In genomic region chr13:106929201-106929600, GRCm38 (mm10) we compare ENCODE assay signal across 16 mouse cellular contexts. TPM values are rescaled to one million over a fixed set of nuclear protein-coding genes. Genes with fewer than 3 reads are reported as not detected.
DNase-seq lines count a peak whose midpoint lies in the region; ATAC-seq and TF ChIP-seq lines count a peak whose summit lies in the region.
"Had no signal": no experiment of that assay in that cellular context is flagged by ENCODE, and none has a peak within 500 bp of the region (broad histone marks: within the 10 kb centered on the region; RNA-seq: fewer than 3 reads in every experiment).

No protein-coding gene starts in this region.

- no peaks in the 10 kb centered on the region for H3K4me1 ChIP-seq in lung, embryonic 14.5 days (ENCODE audit: insufficient read depth)
- H3K4me1 ChIP-seq in lung, postnatal 0 days (ENCODE audit: insufficient read depth, low read depth, low read length) = no peaks in the 10 kb centered on the region
- H3K4me1 ChIP-seq: embryonic facial prominence, embryonic 12.5 days; heart, embryonic 10.5 days; limb, embryonic 10.5 days; midbrain, embryonic 10.5 days had no signal

- DNase-seq in gastrocnemius, postnatal 10 days = peak; percentile 18
- DNase-seq in gastrocnemius, adult 18-20 months (ENCODE audit: low spot score) = no peak
- DNase-seq in lung, embryonic 14.5 days = peak; percentile 16
- DNase-seq in lung, postnatal 0 days (ENCODE audit: low spot score) = no peak
- peak; percentile 29 for DNase-seq in adrenal gland, adult 8-10 months
- DNase-seq in lung, postnatal 36 days = peak; percentile 28
- no peak for DNase-seq in spleen, adult 12 weeks (ENCODE audit: low spot score)
- DNase-seq: B cell, adult 2 months; cerebellum, adult 11-12 months; thymus, adult 18-20 months had no signal

- no peak for TF ChIP-seq EP300 in lung, postnatal 0 days (IDR thresholded peaks at IDR 0.05)

- H3K36me3 ChIP-seq in lung, embryonic 14.5 days (ENCODE audit: insufficient read depth) = peaks cover 8% of the 10 kb centered on the region; the same call in 1 of the 2 replicates
- no peaks in the 10 kb centered on the region for H3K36me3 ChIP-seq in lung, postnatal 0 days (ENCODE audit: insufficient read depth, low read length)

- no peak overlapping the region for H3K4me2 ChIP-seq in lung, embryonic 14.5 days
- no peak overlapping the region for H3K4me2 ChIP-seq in lung, postnatal 0 days (replicated peaks; ENCODE audit: low read depth, low read length)
- H3K4me2 ChIP-seq: embryonic facial prominence, embryonic 12.5 days; forebrain, embryonic 15.5 days; liver, embryonic 11.5 days had no signal

- 72% methylated on average over 2 of the region's 2 CpGs for WGBS in lung, embryonic 14.5 days
- WGBS in lung, postnatal 0 days = 84% methylated on average over 2 of the region's 2 CpGs

- H3K4me3 ChIP-seq in lung, embryonic 14.5 days (ENCODE audit: low read depth, low read length) = no peak overlapping the region
- no peak overlapping the region for H3K4me3 ChIP-seq in lung, postnatal 0 days (ENCODE audit: low read depth, low read length)
- H3K4me3 ChIP-seq: embryonic facial prominence, embryonic 12.5 days; forebrain, embryonic 15.5 days; heart, embryonic 10.5 days; limb, embryonic 10.5 days; midbrain, embryonic 10.5 days had no signal

- TF ChIP-seq CTCF in lung, embryonic 14.5 days (IDR thresholded peaks at IDR 0.05; ENCODE audit: low read depth) = no peak
- no peak for TF ChIP-seq CTCF in lung, postnatal 0 days (IDR thresholded peaks at IDR 0.05)

- no peak for ATAC-seq in lung, embryonic 14.5 days (ENCODE audit: insufficient read depth)
- ATAC-seq in lung, postnatal 0 days = no peak
- ATAC-seq: forebrain, embryonic 15.5 days had no signal

- H3K27ac ChIP-seq in lung, embryonic 14.5 days (ENCODE audit: low read depth) = no peak overlapping the region
- H3K27ac ChIP-seq in lung, postnatal 0 days (ENCODE audit: low read length) = no peak overlapping the region
- H3K27ac ChIP-seq: embryonic facial prominence, embryonic 12.5 days; forebrain, embryonic 15.5 days; heart, embryonic 10.5 days; limb, embryonic 10.5 days; midbrain, embryonic 10.5 days had no signal

- H3K9me3 ChIP-seq in lung, embryonic 14.5 days (ENCODE audit: low read depth, low read length) = 0 out of 2 replicates have a peak, but pooled peaks cover 3% of the 10 kb centered on the region
- no peaks in the 10 kb centered on the region for H3K9me3 ChIP-seq in lung, postnatal 0 days (ENCODE audit: low read length)
- H3K9me3 ChIP-seq: heart, embryonic 10.5 days; limb, embryonic 10.5 days had no signal

- H3K27me3 ChIP-seq in lung, embryonic 14.5 days (ENCODE audit: insufficient read depth, low read length) = no peaks in the 10 kb centered on the region
- no peaks in the 10 kb centered on the region for H3K27me3 ChIP-seq in lung, postnatal 0 days (replicated peaks; ENCODE audit: insufficient read depth, low read length)
- H3K27me3 ChIP-seq: embryonic facial prominence, embryonic 12.5 days; forebrain, embryonic 15.5 days had no signal

- no peak overlapping the region for H3K9ac ChIP-seq in lung, embryonic 14.5 days
- H3K9ac ChIP-seq in lung, postnatal 0 days (replicated peaks; ENCODE audit: low read depth) = no peak overlapping the region
- H3K9ac ChIP-seq: embryonic facial prominence, embryonic 12.5 days; forebrain, embryonic 15.5 days had no signal

RNA-seq across cellular contexts. Expression of gene Ipo11, which starts 7.6 kb away (rescaled TPM):
- 10 to 100 TPM; 20.0 to 23.5 TPM for total RNA-seq in gastrocnemius, postnatal 10 days (2021)
- total RNA-seq in gastrocnemius, adult 18-20 months (2021) = 10 to 100 TPM; 15.4 TPM
- polyA plus RNA-seq in lung, embryonic 14.5 days (2014; fragmentation: Nextera tagmentation; extraction: Ambion mirVana) = 69.5 and 73.4 TPM in 2 replicates
- 21.6 and 25.3 TPM in 2 replicates for polyA plus RNA-seq in lung, postnatal 0 days (2015; fragmentation: Nextera tagmentation; extraction: Ambion mirVana)
- total RNA-seq in adrenal gland, adult 8-10 months (2022) = 10 to 100 TPM; 35.5 to 40.7 (median 38.3) TPM

RNA-seq across cellular contexts. Expression of gene Dimt1, which starts 17.7 kb away (rescaled TPM):
- 10 to 100 TPM in 1 of 2 experiments, 1 to 10 TPM in 1; 8.2 to 10.8 TPM for total RNA-seq in gastrocnemius, postnatal 10 days (2021)
- total RNA-seq in gastrocnemius, adult 18-20 months (2021) = 1 to 10 TPM; 6.6 TPM
- polyA plus RNA-seq in lung, embryonic 14.5 days (2014; fragmentation: Nextera tagmentation; extraction: Ambion mirVana) = 48.3 and 56.9 TPM in 2 replicates
- 14.6 and 18.5 TPM in 2 replicates for polyA plus RNA-seq in lung, postnatal 0 days (2015; fragmentation: Nextera tagmentation; extraction: Ambion mirVana)
- total RNA-seq in adrenal gland, adult 8-10 months (2022) = 10 to 100 TPM; 11.7 to 19.7 (median 17.7) TPM

Comparison
In these comparisons a context has a peak if more than half of its experiments do, and no peak if none do; other contexts are left out.
1. DNase-seq: peak in gastrocnemius, postnatal 10 days (single experiment), lung, embryonic 14.5 days (single experiment), adrenal gland, adult 8-10 months (single experiment) and lung, postnatal 36 days (single experiment); none in gastrocnemius, adult 18-20 months (single experiment), lung, postnatal 0 days (single experiment) and spleen, adult 12 weeks (single experiment).